Mouse (Mus musculus) spleen, adult 18-20 months (tissue): ENCODE results near the gene Pgd.

Experiments
- DNase-seq, 2 experiments: peaks; one replicate each; pipeline ENCODE4 v3.0.0; 2022; ENCODE audit warnings: mixed read lengths in 2 of 2

The Pgd gene

DNA sequence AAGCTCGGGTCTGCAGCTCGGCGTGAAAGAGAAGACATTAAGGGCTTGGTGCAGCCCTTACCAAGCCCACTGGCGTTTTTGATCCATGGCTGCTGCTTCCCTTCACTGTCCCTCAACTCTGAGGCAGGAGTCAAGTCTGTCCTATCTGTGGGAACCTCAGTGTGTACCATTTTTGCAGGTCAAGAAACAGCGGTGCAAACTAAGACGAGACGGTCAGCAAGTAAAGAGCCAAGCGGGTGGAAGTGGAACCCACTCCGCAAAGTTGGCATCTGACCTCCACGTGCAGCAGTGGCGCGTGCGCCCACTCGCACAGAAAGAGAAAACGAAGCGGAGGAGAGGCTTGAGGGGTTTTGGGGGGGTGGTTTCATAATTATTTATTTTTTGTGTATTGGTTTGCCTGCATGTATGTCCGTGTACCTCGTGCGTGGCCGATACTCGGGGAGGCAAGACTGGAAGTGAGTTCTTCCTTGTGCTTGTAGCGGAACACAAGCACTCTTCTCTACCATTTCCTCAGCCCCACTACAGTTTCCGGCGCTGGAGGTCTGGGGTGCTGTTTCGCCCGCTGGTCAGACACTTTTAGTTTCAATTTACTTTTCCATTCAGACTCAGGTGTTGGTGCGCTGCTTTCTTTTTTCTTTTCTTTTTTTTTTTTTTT is 513 bp upstream of the Pgd start:
- peak; percentile 62 to 64 for DNase-seq

DNA sequence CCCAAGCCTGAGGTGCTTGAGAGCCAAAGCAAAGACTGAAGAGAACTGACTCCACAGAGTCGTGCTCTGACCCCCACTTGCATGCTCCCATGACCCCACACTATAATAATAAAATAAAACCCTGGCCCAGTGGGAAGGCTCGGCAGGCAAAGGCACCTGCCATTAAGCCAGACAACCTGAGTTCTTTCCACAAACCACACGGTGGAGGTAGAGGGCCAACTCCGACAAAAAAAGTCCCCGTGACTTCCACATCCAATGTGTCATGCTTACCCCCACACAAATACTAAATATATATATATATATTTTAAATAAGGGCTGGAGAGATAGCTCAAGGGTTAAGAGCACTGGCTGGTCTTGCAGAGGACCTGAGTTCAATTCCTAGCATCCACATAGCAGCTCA is 2.4 kb downstream of the Pgd start:
- no peak for DNase-seq

DNA sequence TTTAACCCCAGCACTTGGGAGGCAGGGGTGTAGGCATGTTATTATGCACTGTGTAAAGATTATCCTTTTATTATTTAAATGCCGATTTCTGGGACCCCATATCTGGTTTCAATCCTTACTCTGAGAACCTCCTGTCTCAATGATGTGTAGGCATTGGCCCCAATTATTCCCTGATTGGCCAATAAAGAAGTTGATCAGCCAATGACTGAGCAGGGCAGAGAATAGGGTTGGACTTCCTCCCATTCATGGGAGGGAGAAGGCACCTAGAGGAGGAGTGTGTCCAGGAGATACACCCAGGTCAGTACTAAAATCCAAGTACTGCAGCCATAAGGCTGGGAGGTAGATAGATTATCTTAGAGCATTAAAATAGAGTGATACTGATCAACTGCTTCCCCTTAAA is 3.4 kb downstream of the Pgd start:
- no peak for DNase-seq

DNA sequence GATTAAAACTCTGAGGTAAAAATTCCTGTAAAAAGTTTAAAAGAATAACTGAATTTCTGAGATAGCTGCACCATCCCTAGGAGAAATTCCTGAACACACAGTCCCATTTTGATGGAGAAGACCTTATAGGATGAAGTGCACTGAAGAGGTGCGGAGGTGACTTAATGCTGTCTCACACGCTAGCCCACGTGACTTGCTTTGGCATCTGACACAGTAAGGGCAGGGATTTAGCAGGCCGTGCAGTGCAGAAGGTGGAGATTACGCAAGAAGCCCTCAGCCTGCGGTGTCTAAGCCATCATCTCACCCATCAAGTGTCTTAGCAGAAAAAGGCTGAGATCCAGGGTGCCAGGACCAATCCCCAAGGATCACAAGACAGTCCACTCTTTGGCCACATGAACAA is 5.4 kb downstream of the Pgd start:
- DNase-seq: no peak

DNA sequence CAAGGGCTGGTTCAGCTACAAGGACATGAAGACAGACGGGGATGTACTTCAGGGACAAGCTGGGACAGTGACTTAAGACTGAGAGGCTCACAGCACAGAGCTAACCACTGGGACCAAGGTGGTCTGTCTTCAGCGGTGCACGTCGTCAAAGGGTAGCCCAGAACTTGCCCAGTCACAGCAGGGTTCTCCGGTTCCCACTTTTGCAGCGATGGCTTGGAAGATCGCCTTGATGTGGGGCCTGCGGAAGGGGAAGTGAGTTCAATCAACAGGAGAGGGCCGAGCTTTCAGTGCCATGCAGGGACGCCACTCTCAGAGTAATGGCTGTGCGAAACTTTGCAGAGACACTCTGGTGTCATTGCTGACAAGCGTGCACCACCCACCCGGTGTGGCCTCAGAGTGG is 6.7 kb downstream of the Pgd start:
- DNase-seq: no peak

DNA sequence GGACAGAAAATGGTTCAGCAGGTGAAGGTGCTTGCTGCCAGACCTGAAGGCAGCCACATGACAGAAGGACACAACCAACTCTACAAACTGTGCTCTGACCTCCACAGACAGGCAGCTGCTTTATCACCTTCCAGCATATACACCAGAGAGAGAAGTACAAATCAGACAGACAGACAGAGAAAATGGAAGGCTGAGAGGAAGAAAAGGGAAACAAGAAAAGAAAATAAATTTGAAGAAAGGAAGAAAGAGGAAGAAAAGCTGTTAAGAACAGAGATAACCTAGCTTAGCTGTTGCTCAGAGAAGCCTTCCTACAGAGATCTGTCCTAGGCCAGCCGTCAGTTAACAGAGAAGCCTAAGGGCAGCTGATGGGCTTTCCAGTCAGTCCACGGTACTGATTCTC is 7.4 kb downstream of the Pgd start:
- no peak for DNase-seq

DNA sequence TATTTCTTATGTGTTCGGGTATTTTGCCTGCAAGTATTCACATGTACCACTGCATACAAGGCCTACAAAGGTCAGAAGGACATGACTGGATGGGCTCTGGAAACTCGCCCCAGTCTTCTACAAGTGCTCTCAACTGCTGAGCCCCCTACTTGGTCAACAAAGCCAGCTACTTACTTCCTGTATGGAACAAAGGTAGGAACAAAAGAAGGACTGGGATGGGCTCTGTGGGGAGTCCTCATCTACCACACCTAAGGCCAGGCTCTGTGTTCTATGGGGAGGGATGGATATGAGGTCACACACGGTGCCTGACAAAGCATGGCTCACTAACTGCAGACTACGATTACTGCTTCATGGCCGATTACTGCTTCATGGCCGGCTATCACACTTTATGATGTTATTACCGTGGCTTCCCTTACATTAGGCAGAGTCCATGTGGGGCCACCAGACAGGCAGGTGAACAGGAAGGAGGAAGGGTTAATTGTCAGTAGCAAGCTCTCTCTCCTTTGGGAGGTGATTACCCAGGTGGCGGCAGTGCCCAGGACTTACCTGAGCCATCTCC is 9.1 kb downstream of the Pgd start:
- no peak for DNase-seq

DNA sequence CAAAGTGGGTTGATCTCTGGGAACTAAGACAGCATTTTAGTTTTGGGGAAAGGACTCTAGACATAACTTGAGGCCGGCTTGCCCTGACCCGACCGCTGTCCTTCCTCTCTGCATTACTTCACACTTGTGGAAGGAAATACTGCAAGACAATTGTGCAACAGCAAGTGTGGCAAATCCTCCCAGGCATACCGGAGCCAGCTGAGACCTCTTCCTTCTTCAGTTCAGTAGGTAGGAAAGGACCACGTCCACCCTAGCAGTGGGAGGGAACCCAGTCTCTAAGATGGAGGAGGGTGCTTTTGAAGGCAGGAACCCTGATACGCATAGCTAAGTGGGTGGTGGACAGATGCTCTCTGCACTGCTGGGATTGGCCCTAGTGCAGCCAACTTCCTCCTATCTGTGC is 10.9 kb downstream of the Pgd start:
- DNase-seq: no peak

DNA sequence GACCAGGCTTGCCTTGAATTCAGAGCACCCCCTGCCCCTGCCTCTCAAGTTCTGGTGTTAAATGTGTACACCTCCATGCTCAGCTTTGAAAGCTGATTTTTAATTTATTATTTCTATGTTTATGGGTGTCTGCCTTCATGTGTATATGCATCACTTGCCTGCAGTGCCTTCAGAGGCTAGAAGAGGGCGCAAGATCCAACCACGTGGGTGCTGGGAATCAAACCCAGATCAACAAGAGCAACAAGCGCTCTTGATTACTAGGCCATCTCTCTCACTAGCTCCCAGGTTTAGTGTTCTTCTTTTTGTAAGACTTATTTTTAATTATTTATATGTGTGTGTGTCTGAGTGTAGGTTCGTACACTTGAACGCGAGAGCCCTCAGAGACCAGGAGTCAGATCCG is 11.7 kb downstream of the Pgd start:
- DNase-seq: no peak

DNA sequence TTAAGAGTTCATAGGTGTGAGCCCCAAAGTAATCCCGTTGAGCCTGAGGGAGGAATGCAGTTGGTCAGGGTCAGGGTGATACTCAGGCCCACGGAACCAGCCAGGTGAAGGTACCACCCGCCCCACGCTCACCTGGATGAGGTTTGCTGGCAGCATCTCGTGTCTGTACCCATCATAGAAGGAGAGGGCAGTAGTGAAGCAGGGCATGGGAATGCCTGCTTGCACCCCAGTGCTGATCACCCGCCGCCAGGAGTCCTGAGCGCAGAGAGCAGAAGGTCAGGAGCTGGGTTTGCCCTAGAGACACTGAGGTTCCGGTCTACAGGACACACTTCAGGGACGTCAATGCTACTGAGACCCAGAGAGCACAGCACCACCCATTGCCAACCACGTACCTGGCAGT is 15.8 kb downstream of the Pgd start:
- DNase-seq: no peak

DNA sequence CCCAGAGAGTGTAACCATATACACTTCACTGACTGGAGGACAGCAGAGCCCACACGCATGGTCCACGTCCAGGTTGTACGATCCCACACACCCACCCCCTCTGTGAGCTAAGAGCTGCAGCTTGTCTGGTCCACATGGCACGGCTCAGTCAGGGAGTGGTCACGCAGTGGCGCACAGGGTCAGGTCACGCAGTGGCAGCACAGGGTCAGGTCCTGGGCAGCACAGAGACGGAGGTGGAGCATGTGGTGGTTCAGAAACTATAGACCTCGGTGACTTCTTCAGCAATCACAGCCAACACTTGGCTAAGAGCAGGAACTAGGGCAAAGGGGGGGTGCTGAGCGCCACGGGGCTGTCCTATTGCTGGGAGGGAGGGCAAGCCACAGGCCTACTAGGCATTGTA is 16.3 kb downstream of the Pgd start:
- DNase-seq: no peak

DNA sequence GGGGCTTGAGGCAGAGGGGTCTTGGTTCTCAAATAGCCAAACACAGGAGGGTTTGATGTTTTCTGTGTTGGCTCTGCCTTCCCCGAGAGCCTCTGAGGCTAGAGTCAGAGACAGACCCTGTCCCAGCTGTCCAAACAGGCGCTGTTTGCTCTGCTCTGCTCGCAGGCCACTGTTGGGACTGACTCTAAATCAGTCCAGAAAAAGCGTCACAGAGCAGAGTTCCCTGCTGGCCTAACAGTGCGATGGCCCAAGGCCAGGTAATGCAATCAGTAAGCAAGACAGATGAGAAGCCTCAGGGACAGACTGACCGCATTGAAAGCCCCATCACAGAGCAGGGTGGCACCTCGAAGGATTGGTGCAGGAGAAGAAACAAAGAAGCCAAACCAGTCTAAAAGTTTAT is 17.0 kb downstream of the Pgd start:
- no peak for DNase-seq

DNA sequence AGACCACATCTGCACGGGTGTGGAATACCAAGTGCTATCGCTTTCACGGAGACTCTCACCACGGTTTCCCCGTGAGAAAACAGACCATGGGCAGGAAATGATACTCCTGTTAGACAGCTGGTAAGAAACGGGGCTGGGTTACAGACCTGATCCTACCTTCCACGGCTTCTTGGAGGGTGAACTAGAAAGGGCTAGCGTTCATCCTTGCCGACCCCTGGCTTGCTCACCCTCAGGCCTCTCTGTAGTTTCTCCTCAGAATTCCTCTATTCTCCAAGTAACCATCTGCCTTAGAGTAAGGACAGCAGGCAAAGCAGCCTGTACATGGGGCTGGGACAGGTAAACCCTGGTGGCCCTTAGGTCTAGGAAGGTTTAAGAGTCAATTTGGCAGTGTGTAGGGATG is 17.4 kb downstream of the Pgd start:
- no peak for DNase-seq

DNA sequence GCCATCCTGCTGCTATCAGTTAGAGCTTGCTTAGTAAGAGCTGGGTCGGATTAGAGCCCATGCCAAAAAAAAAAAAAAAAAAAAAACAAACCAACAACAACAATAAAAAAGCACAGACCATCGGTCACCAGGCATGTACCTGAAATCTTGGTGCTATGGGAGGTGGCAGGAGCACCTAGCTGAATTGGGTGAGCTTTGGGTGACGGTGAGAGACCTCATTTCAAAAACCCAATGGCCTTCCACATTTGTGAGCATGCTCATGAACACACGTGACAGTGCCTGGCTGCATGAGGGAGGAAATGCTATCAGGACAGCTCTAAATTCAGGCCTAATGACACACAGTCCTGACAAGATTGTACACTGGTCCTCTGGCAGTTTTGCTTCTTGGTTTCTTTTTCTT is 18.5 kb downstream of the Pgd start:
- DNase-seq: no peak

DNA sequence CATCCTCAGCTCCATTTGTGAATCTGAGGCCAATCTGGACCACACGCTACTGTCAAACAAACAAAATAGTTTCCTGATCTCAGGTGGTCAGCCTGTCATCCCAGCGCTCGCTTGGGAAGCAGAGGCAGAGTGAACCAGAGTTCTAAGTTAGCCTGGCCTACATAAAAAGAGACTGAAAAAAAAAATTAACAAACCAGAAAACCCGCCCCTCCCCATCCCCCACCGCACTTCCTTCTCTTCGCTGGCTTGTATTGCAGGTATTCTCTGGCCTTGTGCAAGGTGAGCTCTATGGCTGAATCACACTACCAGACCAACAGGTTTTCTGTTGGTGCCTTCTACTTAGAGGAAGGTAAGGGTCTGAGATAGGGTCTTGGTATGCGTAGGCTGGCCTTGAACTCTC is 19.0 kb downstream of the Pgd start:
- DNase-seq: no peak

DNA sequence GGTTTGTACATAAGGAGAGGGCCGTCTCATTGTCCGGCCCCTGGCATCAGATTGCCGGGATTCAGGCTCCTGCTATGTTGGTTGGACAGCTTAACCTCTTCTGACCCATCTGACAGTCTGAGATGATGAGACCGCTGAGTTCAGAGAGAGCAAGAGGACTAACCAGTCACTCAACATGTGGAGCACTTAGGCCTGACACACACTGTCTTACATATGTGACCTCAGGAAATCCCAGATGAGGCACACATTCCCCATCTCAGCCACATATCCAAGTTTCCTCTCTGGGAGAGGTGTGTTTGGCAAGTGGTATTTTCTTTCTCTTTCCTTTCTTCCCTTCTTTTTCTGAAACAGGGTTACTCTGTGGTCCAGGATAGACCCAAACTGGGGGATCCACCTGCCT is 21.4 kb downstream of the Pgd start:
- DNase-seq: no peak

DNA sequence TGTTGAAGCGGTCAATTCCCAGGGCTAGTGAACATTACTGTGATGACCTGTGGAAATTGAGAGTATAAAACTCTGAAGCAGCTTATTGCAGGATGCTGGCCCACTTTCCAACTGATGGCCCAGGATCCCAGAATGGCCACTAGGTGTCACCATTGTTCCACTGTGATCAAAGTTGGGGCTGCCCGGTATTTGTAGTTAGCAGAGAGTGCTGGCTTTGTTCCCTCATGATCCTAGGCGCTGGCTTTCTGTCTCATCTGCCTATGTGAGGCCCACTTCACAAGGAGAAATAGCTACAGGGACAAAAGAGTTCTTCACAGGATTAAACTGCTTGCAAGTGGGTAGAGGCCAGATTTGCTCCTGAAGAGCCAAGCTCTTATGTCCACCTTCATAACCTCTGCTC is 22.1 kb downstream of the Pgd start:
- peak; percentile 49 to 74 for DNase-seq

DNA sequence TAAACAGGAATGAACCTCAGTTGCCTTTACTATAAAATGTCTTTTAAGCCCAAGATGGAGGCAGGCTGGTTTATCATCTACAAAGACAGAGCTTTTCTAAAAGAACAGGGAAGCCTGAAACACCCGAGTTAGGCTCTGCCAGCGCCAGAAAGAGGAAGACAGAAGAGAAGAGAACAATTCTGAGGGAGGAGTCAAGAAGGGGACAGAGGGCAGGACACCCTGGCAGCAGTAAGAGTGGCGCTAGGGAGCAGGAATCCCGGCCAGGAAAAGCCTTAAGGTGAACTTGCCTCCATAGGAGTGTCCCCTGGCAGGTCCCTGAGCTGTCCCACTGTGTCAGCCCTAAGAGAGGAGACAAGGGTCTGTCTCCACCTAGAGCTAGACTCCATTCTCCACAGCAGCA is 23.0 kb downstream of the Pgd start:
- no peak for DNase-seq

DNA sequence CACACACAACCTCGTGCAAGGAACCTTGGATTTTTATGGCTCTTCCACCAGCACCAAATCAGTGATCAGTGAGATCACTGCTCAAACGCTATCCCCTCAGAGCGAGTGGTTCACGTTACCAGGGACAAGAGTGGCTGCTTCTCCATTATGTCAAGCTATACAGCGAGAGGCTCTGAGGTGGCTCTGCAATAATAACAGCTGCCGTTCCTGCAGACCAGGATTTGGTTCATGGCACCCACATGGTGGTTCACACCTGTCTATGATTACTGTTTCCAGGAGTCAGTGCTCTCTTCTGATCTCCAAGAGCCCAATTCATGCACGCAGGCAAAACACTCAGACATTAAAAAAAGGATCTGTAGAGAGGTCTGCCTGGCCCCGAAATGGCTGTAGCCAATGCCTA is 28.1 kb downstream of the Pgd start:
- no peak for DNase-seq

DNA sequence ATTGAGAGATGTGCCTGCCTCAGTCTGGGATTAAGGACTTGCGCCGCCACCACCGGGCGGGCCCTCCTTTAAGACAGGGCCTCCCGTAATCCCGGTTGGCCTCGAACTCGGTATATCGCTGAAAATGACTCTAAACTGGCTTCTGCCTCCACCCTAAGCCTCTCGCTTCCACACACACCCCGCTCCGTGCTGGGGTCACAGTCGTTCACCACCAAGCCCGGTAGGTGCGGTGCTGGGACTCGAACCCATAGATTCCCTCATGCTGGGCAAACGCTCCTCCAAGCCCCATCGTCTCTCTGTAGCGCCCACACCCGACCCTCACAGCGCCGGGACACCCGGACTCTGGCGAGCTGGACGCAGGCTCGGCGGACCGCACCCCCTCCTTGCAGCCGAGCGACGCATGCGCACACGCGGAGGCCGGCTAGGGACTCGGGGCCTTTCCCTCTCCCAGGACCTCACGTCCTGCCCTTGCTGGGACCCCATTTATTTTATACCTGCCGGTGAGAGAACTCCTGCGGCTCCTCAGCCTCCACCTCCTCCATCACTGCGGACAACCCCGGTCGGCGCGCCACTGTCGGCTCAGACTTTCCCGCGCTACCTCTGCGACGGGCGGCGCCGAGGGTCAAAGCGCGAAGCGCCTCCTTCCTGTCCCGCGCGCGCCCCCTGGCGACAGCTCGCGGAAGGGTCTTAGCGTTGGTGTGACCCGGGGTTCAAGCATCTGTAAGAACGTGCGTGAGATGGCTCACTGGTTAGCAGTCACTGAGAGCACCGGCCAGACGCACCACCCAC is 29.4 kb downstream of the Pgd start, which contains the start of gene Cenps:
TSS of gene Cenps (minus strand) at position 648 of the 789 bp plus-strand sequence.
- DNase-seq: peak; percentile 77 to 93

DNA sequence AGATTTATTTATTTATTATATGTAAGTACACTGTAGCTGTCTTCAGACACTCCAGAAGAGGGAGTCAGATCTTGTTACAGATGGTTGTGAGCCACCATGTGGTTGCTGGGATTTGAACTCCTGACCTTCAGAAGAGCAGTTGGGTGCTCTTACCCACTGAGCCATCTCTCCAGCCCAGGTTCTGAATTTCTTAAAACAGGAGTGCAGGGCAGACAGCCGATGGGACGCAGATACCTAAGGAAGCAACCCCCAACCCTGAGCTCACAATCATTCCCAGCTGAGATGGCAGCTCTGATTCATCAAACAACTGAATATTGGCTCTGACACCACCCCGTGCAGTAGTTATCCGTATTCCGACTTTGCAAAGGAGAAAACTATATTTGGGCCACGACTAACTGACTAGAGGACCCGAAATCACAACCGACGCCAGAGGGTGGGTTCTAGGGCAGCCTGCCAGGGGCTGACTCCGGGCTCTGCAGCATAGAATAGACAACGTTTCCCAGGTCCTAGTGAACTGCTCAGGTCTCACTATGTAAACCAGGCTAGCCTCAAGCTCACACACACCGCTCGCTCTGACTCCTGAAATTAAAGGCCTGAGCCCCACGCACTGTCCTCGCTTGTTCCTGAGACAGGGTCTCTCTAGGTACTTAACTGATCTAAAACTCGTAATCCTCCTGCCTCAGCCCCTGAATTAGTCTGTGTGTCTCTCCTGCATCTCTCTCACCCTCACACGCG is 30.3 kb downstream of the Pgd start:
- no peak for DNase-seq

DNA sequence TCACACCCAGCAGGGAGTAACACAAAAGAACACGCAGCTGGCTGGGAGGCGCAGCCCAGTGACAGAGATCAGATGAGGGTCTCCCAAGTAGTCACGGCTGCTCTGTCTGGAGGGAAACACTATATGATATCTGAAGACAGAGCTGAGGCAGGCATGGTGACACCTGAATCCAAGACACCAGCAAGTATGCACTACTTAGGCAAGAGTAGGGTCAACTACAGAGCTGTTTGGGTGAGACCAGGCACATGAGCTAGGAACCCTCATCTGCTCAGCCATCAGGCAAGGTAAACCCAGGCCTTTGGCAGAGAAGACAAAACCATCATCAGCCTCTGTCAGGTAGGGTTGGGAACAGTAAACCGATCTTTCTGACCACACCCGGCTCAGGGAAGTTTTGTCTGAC is 33.2 kb downstream of the Pgd start:
- no peak for DNase-seq

DNA sequence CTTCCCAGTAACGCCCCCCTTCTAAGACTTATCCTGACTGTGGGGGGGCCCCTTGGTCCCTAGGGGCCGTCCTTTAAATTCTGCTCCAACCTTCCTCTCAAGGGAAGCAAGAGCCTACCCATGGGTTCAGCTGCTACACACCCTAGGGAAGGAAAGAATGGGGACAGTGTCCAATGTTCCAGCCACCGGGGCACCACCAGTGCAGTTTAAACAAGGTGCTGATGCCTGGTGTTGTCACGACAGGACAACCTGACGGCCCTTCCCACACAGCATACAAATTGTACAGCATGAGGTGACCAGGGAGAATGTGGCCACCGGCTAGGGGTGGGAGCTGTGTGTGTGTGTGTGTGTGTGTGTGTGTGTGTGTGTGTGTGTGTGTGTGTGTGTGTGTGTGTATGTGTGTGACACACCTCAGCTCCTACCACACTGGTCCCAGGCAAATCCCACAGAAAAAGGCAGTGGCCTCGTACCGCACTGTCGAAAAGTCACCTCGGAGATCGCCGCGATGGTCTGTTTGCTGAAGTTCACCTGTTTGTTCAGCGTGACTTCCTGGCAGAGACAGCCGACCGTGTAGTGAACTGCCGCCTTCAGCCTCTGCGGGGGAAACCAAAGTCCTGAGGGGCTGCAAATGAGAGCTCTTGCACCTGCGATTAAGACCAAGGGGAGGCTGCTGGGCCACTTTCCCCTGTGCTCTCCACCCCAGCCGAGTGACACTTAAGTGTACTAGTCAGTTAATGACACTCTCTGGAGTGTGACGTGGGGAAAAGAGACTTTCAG is 34.6 kb downstream of the Pgd start:
- peak; percentile 56 to 69 for DNase-seq
